Mouse (Mus musculus): Measurements from ENCODE around the gene Iqgap1. TPM values are rescaled to one million over a fixed set of nuclear protein-coding genes. Genes with fewer than 3 reads are reported as not detected.

The Iqgap1 gene
- polyA plus RNA-seq, 1 experiment from 2014 or later = 99.2 TPM

- WGBS = 37% methylated on average over 10 of the region's 10 CpGs
- no peaks in the 10 kb centered on the region for H3K9me3 ChIP-seq (replicated peaks; ENCODE audit: control insufficient read depth, low read length)
- peak overlapping the region; percentile 30; the same call in 1 of the 2 replicates for H3K4me2 ChIP-seq (ENCODE audit: low read depth, low read length)
- no peaks in the 10 kb centered on the region for H3K36me3 ChIP-seq (ENCODE audit: control insufficient read depth, insufficient read depth, low read length)
- no peaks in the 10 kb centered on the region for H3K27me3 ChIP-seq (ENCODE audit: control insufficient read depth, insufficient read depth, low read length)
- no peak overlapping the region for H3K4me3 ChIP-seq (replicated peaks; ENCODE audit: low read length)
- H3K27ac ChIP-seq (ENCODE audit: low read length) = peak overlapping the region; percentile 78
- no peak overlapping the region for H3K9ac ChIP-seq (ENCODE audit: low read length)
- ATAC-seq (ENCODE audit: insufficient read depth, low FRiP score) = peak; percentile 70; the same call in 1 of the 2 replicates
- peaks cover 23% of the 10 kb centered on the region for H3K4me1 ChIP-seq (ENCODE audit: control insufficient read depth, insufficient read depth, low read length)
Observed at GRCm38 (mm10) chr7:80666198-80666915, 159.4 kb downstream of the Iqgap1 start.

Other genes starting within 250 kb of the Iqgap1 start
- 15.6 and 19.1 TPM in 2 replicates for gene Crtc3, start 137.1 kb downstream of the Iqgap1 start, polyA plus RNA-seq (2015; fragmentation: Nextera tagmentation; extraction: Ambion mirVana)
- 1.4 and 1.6 TPM in 2 replicates for gene Zscan2, start 34.9 kb upstream of the Iqgap1 start, polyA plus RNA-seq (2015; fragmentation: Nextera tagmentation; extraction: Ambion mirVana)
- gene Wdr73, start 75.3 kb upstream of the Iqgap1 start, polyA plus RNA-seq (2015; fragmentation: Nextera tagmentation; extraction: Ambion mirVana) = 25.2 and 29.1 TPM in 2 replicates
- 3.5 and 4.4 TPM in 2 replicates for gene Nmb, start 79.1 kb upstream of the Iqgap1 start, polyA plus RNA-seq (2015; fragmentation: Nextera tagmentation; extraction: Ambion mirVana)
- 227 and 228 TPM in 2 replicates for gene Sec11a, start 121.8 kb upstream of the Iqgap1 start, polyA plus RNA-seq (2015; fragmentation: Nextera tagmentation; extraction: Ambion mirVana)
- 11.5 and 12.1 TPM in 2 replicates for gene Zfp592, start 167.7 kb upstream of the Iqgap1 start, polyA plus RNA-seq (2015; fragmentation: Nextera tagmentation; extraction: Ambion mirVana)
- 0.57 and 1.9 TPM in 2 replicates for gene Alpk3, start 231.6 kb upstream of the Iqgap1 start, polyA plus RNA-seq (2015; fragmentation: Nextera tagmentation; extraction: Ambion mirVana)